Mouse (Mus musculus) kidney, adult 9 months (tissue): ENCODE measurements around the gene Mtrf1.
A peak's percentile ranks its signal among the peaks of the same experiment; 100 is the strongest.

Source experiments
- DNase-seq: peaks from one replicate; pipeline ENCODE4 v3.0.0; 2022

Mtrf1 gene

GRCm38 (mm10) chr14:79397321-79398122 is at the start of gene Mtrf1:
Gene Mtrf1, plus strand, starts transcription at chr14:79397772.
- peak; percentile 75 for DNase-seq

- DNase-seq: no peak
Measured at GRCm38 (mm10) chr14:79358055-79358454, 39.5 kb upstream of the Mtrf1 start.

- no peak for DNase-seq
Measured at GRCm38 (mm10) chr14:79377041-79377440, 20.5 kb upstream of the Mtrf1 start.

DNA sequence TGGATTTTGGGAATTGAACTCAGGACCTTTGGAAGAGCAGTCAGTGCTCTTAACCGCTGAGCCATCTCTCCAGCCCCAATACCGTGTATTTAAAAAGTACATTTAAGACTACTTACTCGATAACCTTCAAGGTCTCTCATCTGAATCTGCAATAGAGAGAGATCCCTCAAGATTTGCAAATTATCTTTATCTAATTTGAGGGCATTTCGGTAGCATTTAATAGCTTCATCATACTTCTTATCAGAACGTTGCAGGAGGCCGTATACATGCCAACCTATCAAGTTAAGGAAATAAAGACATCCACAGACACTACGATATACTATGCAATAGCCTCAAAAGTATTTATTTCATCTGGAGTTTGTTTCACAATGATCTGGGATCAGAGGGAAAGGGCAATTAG is 14.5 kb upstream of the Mtrf1 start:
- no peak for DNase-seq

DNA sequence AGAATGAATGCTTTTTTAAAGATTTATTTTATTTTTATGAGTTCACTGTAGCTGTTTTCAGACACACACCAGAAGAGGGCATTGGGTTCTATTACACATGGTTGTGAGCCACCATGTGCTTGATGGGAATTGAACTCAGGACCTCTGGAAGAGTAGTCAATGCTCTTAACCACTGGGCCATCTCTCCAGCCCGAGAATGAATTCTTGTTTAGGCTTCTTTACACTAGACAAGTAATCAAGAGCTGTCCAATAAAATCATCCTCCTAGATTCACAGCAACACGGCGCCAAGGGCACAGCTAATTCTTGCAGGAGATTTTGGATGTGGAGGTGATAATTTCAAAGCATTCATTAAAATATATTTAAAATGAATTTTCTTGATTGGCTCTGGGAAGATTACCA is 9.3 kb upstream of the Mtrf1 start:
- DNase-seq: no peak

- DNase-seq: peak; percentile 59
Measured at GRCm38 (mm10) chr14:79389438-79390264, 7.9 kb upstream of the Mtrf1 start.

GRCm38 (mm10) chr14:79390265-79390926 is 7.2 kb upstream of the Mtrf1 start, which contains the start of gene Naa16:
Gene Naa16, minus strand, starts transcription at chr14:79390778.
- peak; percentile 95 for DNase-seq

DNA sequence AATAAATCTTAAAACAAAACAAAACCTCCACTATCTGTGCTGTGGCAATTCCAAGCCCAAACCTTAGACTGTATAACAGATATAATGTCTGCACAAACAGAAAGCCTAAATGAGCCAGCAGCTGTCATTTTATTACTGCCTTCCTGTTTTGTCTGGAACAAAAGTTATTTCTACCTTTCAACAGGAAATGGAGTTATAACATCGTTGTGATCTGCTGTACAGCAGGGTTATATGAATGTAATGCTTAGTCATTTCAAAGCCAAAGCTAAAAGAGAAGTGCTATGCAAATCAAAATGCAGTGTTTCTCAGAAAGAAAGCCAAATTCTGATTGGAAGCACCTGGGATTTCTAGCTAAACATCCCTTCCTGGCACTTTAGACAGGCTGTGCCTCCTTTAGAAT is 4.3 kb upstream of the Mtrf1 start:
- no peak for DNase-seq

GRCm38 (mm10) chr14:79394564-79394963 is 3.0 kb upstream of the Mtrf1 start:
- peak; percentile 49 for DNase-seq

- no peak for DNase-seq
Measured at GRCm38 (mm10) chr14:79407641-79408040, 10.1 kb downstream of the Mtrf1 start.

- DNase-seq: no peak
Measured at GRCm38 (mm10) chr14:79409278-79409830, 11.8 kb downstream of the Mtrf1 start.

GRCm38 (mm10) chr14:79410662-79411061 is 13.1 kb downstream of the Mtrf1 start:
- no peak for DNase-seq

DNA sequence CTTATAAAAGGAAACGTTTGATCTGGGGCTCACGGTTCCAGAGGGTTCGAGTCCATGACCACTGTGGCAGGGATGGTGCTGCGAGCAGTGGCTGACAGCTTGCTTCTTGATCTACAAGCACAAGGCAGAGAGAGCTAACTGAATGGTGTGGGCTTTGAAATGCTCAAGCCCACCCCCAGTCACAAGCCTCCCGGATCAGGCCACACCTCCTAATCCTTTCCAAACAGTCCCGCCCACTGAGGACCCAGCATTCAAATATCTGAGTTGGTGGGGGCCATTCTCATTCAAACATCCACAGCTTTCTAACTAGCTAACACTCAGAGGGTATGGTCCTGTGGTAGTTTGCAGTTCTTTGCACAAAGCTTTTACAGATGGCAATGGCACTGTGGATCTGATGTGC is 15.5 kb downstream of the Mtrf1 start:
- no peak for DNase-seq

GRCm38 (mm10) chr14:79420083-79420685 is 22.6 kb downstream of the Mtrf1 start:
- DNase-seq: no peak

- DNase-seq: peak; percentile 96
Measured at GRCm38 (mm10) chr14:79425979-79426729, 28.6 kb downstream of the Mtrf1 start, which contains the start of gene Kbtbd7. Gene Kbtbd7, plus strand, starts transcription at chr14:79426511.

GRCm38 (mm10) chr14:79426730-79427365 is 29.3 kb downstream of the Mtrf1 start:
- DNase-seq: peak; percentile 17

GRCm38 (mm10) chr14:79434068-79434467 is 36.5 kb downstream of the Mtrf1 start:
- DNase-seq: no peak

DNA sequence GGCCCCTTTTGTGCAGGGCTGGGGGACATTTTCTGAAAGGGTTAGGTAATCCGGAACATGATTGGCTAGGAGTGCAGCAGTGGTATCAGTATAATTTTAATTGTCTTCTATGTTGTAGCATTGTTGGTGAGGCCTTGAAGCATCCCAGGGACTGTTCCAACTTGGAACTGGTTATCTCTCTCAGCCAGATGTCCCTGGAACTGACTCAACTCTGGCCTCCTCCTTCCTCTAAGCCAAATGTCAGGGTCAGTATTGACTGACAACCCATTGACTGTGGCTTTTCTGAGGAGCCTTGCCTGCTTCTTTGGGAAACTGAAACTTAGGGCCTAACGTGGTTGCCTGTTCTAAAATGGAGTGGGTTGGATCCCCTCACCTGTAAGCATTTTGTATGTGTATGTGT is 43.1 kb downstream of the Mtrf1 start:
- no peak for DNase-seq

DNA sequence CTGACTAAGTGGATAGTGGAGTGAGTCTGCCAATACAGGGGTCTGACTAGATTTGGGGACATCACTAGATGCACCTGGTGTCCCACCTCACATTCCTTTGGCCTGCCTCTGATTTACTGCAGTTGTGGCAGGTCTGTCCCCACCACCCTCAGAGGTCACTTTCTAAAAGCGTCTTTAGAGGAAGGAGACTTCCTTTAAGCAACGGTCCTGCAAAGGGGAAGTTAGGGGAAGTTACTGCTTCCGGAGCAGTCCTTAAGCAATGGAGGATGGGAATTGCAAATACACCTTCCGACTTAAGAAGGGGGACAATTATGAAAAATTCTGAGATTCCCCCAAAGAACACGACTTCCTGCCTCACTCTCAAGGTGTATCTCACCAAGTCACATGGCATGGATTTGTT is 43.9 kb downstream of the Mtrf1 start:
- no peak for DNase-seq

- no peak for DNase-seq
Measured at GRCm38 (mm10) chr14:79444601-79445000, 47.0 kb downstream of the Mtrf1 start.

- DNase-seq: no peak
Measured at GRCm38 (mm10) chr14:79445055-79445620, 47.6 kb downstream of the Mtrf1 start.
